1 mouse cellular context compared by ENCODE assay signal in the genomic region with DNA sequence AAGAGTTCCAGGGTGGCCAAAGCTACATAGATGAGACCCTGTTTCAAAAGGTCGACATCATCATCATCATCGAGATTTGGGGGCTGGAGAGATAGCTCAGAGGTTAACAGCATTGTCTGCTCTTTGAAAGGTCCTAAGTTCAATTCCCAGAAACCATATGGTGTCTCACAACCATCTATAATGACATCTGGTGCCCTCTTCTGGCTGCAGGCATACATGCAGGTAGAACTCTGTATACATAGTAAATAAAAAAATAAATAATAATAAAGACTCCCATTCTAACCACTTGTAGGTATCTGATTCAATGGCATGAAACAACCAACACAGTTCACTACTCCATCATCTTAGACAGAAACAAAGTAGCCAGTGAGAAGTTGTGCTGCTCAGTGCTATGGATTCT.
TF ChIP-seq lines count a peak whose summit lies in the region.

No protein-coding gene starts in this region.

TF ChIP-seq in MEL, 35 proteins besides CTCF, POLR2A, EP300 and RAD21:
- TF ChIP-seq SMC3 (IDR thresholded peaks at IDR 0.05; ENCODE audit: low read depth, low read length) (peak; percentile 72), BHLHE40 (IDR thresholded peaks at IDR 0.05; ENCODE audit: borderline replicate concordance, low read depth, low read length) (no peak), ZC3H11A (IDR thresholded peaks at IDR 0.05; ENCODE audit: low read depth, low read length) (peak; percentile 62), MYC (IDR thresholded peaks at IDR 0.05; ENCODE audit: low read depth, low read length) (no peak), ZNF384 (IDR thresholded peaks at IDR 0.05; ENCODE audit: low read depth, low read length) (no peak)
